Mouse (Mus musculus) c-Kit-positive CD71-negative TER-119-negative erythroid progenitor cells, embryonic 14.5 days (primary cell): ENCODE results near the gene Caskin2.
A peak's percentile ranks its signal among the peaks of the same experiment; 100 is the strongest.
"Not testable (repeated sequence)": the region's sequence is repeated elsewhere in the genome, so short reads cannot be mapped to it uniquely, and the experiment has no call there.

Source experiments
- DNase-seq: peaks from one replicate; pipeline ENCODE4 v3.0.0-alpha.2; 2013; ENCODE audit warnings: low read depth

Caskin2 gene

DNA sequence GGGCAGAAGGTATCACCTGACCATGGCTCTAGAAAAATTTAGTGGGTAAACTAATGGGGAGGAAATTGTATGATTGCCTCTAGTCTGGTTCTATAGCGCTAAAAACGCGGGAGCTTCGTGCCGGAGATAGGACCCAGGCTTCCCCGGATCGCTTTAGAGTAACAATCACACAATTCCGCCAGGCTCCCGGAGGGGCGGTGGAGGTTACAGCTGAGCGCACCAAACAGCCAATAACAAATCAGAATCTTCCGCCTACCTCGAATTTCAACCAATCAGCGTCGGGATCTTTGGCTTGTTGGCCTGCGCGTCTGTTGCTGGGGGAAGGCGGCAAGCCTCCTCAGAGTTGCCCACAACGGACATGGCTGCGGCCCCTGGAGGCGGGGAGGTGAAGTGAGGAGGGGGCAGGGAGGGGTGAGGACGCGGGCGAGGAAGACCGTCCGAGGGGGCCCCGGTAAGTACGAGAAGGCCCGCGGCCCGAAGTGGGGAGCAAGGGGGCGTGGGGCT, 48.3 kb downstream of the Caskin2 start, which contains the start of gene Tmem94:
Gene Tmem94, plus strand, starts transcription at position 331 of the 504 bp plus-strand sequence.
- DNase-seq = peak; percentile 99

DNA sequence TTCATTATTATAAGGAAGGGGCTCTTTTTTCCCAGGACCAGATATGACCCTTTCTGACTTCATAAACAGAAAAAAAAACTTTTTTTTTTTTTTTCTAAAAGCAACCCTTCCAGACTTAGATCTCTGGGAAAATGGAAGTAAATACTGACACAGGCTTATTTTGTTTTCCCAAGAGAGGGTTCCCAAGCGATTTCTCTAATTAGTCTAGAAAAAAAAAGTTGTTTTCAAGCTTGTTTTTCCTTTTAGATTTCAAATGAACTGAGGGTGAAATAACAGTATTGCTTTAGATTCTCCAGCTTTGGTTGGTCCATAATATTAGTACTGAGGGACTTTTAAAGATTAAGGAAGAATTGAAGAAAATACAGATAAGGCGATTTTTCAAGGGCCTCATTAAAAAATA, 48.7 kb downstream of the Caskin2 start:
- no peak for DNase-seq

DNA sequence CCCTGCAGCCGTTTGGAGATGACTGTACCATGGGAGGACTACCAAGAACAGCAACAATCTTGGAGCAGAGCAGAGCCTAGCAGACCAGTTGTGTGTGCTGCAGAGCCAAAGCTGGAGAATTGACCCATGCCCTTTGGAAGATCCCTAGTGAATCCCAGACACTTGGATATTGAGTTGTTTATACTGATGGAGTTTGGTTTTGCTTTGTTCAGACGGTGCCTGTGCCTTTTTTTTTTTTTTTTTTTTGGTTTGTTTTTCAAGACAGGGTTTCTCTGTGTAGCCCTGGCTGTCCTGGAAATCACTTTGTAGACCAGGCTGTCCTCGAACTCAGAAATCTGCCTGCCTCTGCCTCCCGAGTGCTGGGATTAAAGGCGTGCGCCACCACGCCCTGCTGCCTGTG, 51.3 kb downstream of the Caskin2 start:
- DNase-seq = not testable (repeated sequence)

GRCm38 (mm10) chr11:115753485-115753884, 60.0 kb downstream of the Caskin2 start:
- DNase-seq = no peak

- DNase-seq = no peak
These were observed 60.8 kb downstream of the Caskin2 start for GRCm38 (mm10) chr11:115752653-115753052.

- no peak for DNase-seq
These were observed 61.7 kb downstream of the Caskin2 start for GRCm38 (mm10) chr11:115751725-115752124.

- no peak for DNase-seq
These were observed 63.6 kb downstream of the Caskin2 start for GRCm38 (mm10) chr11:115749834-115750233.
